Mouse (Mus musculus): ENCODE data around the gene Vcam1. TPM values are rescaled to one million over a fixed set of nuclear protein-coding genes. Genes with fewer than 3 reads are reported as not detected.

Vcam1 gene
- total RNA-seq, 1 experiment, result 0.27 TPM

DNA sequence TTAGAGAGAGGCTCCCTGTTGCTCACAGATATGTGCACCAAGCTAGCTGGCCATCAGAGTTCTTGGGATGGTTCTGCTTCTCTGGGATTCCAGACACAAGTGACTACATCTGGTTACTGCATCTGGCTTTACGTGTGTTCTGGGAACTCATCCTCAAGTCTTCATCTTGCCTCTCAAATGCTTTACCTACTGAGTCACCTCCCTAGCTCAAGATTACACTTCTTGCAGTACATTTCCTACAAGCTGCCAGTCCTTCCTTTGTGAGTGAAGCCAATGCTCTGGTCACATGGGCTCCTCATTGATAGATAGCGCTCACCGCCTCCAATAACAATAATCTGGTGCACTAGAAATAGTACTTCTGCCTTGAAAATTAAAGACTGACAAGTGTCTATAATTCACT lies 11.7 kb upstream of the Vcam1 start:
- in situ Hi-C loops (cut with MboI; ENCODE audit: low sequenced_read_pairs in 2 of 2, unreplicated experiment in 2 of 2), result no loop called here
- Histone ChIP-seq H3K9me3 (ENCODE audit: control insufficient read depth, insufficient read depth, low read depth, low read length) (no peaks in the 10 kb centered on the region), H3K27ac (ENCODE audit: insufficient read depth, low read depth, low read length, poor library complexity, severe bottlenecking) (no peak overlapping the region), H3K4me1 (ENCODE audit: control insufficient read depth in 2 of 2, insufficient read depth in 2 of 2, low read length in 2 of 2, poor library complexity in 1 of 2) (no peaks in the 10 kb centered on the region), H3K4me3 (ENCODE audit: insufficient read depth in 1 of 2, low read depth in 1 of 2, low read length in 2 of 2, poor library complexity in 1 of 2, severe bottlenecking in 1 of 2) (no peak overlapping the region), H3K9ac (ENCODE audit: insufficient read depth, low read depth, low read length, poor library complexity, severe bottlenecking) (no peak overlapping the region), H3K36me3 (ENCODE audit: control insufficient read depth, insufficient read depth, low read length, poor library complexity, severe bottlenecking) (no peaks in the 10 kb centered on the region)
- TF ChIP-seq ZC3H11A (IDR thresholded peaks at IDR 0.05; ENCODE audit: borderline replicate concordance, low read depth, low read length), result no peak
- TF ChIP-seq MAFK (IDR thresholded peaks at IDR 0.05; ENCODE audit: insufficient read depth, low read depth, low read length), result no peak
- no peak for TF ChIP-seq HCFC1 (IDR thresholded peaks at IDR 0.05; ENCODE audit: borderline replicate concordance, insufficient read depth, low read length)
- no peak for TF ChIP-seq CHD2 (IDR thresholded peaks at IDR 0.05; ENCODE audit: low read depth, low read length)
- TF ChIP-seq ZNF384 (IDR thresholded peaks at IDR 0.05; ENCODE audit: low read depth, low read length), result no peak
- DNase-seq (ENCODE audit: low read depth, low spot score), result no peak

DNA sequence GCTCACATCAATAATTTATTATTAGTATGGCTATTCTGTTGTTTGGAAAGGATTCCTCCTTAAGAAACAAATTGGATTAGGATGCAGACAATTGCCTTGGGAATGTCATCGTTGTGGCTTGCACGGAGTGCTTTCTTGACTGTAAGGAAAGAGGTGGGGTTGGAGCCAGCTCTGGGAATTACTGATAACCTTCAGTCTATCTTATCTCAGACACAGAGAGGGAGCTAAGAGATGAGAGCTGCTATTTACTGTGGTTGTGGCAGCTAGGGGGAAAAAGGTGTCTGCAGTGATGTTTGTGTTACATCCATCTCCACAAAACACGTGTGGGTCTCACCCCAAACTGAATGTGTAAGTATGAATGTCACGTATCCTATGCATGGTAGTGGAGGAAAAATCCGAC lies 9.5 kb upstream of the Vcam1 start:
- Histone ChIP-seq H3K36me3 (ENCODE audit: control insufficient read depth, insufficient read depth, low read length, poor library complexity, severe bottlenecking) (no peaks in the 10 kb centered on the region), H3K4me3 (ENCODE audit: insufficient read depth in 1 of 2, low read depth in 1 of 2, low read length in 2 of 2, poor library complexity in 1 of 2, severe bottlenecking in 1 of 2) (no peak overlapping the region), H3K9me3 (ENCODE audit: control insufficient read depth, insufficient read depth, low read depth, low read length) (no peaks in the 10 kb centered on the region), H3K9ac (ENCODE audit: insufficient read depth, low read depth, low read length, poor library complexity, severe bottlenecking) (no peak overlapping the region), H3K27ac (ENCODE audit: insufficient read depth, low read depth, low read length, poor library complexity, severe bottlenecking) (no peak overlapping the region), H3K4me1 (ENCODE audit: control insufficient read depth in 2 of 2, insufficient read depth in 2 of 2, low read length in 2 of 2, poor library complexity in 1 of 2) (no peaks in the 10 kb centered on the region)
- in situ Hi-C loops (cut with MboI; ENCODE audit: low sequenced_read_pairs in 2 of 2, unreplicated experiment in 2 of 2), result no loop called here
- TF ChIP-seq CHD2 (IDR thresholded peaks at IDR 0.05; ENCODE audit: low read depth, low read length) (no peak), HCFC1 (IDR thresholded peaks at IDR 0.05; ENCODE audit: borderline replicate concordance, insufficient read depth, low read length) (no peak), MAFK (IDR thresholded peaks at IDR 0.05; ENCODE audit: insufficient read depth, low read depth, low read length) (no peak), ZNF384 (IDR thresholded peaks at IDR 0.05; ENCODE audit: low read depth, low read length) (no peak), ZC3H11A (IDR thresholded peaks at IDR 0.05; ENCODE audit: borderline replicate concordance, low read depth, low read length) (no peak)
- no peak for DNase-seq (ENCODE audit: low read depth, low spot score)

- in situ Hi-C loops (cut with MboI; ENCODE audit: low sequenced_read_pairs in 2 of 2, unreplicated experiment in 2 of 2), result no loop called here
- no peaks in the 10 kb centered on the region for H3K9me3 ChIP-seq (ENCODE audit: control insufficient read depth, insufficient read depth, low read depth, low read length)
- no peaks in the 10 kb centered on the region for H3K36me3 ChIP-seq (ENCODE audit: control insufficient read depth, insufficient read depth, low read length, poor library complexity, severe bottlenecking)
- no peak for DNase-seq (ENCODE audit: low read depth, low spot score)
- no peak overlapping the region for H3K9ac ChIP-seq (ENCODE audit: insufficient read depth, low read depth, low read length, poor library complexity, severe bottlenecking)
- no peaks in the 10 kb centered on the region for H3K4me1 ChIP-seq (ENCODE audit: control insufficient read depth in 2 of 2, insufficient read depth in 2 of 2, low read length in 2 of 2, poor library complexity in 1 of 2)
- TF ChIP-seq ZC3H11A (IDR thresholded peaks at IDR 0.05; ENCODE audit: borderline replicate concordance, low read depth, low read length) (no peak), MAFK (IDR thresholded peaks at IDR 0.05; ENCODE audit: insufficient read depth, low read depth, low read length) (no peak), CHD2 (IDR thresholded peaks at IDR 0.05; ENCODE audit: low read depth, low read length) (no peak)
- no peak overlapping the region for H3K4me3 ChIP-seq (ENCODE audit: insufficient read depth in 1 of 2, low read depth in 1 of 2, low read length in 2 of 2, poor library complexity in 1 of 2, severe bottlenecking in 1 of 2)
- H3K27ac ChIP-seq (ENCODE audit: insufficient read depth, low read depth, low read length, poor library complexity, severe bottlenecking), result no peak overlapping the region
Observed at GRCm38 (mm10) chr3:116138081-116138480, 8.6 kb upstream of the Vcam1 start.

- Histone ChIP-seq H3K27ac (ENCODE audit: insufficient read depth, low read depth, low read length, poor library complexity, severe bottlenecking) (no peak overlapping the region), H3K36me3 (ENCODE audit: control insufficient read depth, insufficient read depth, low read length, poor library complexity, severe bottlenecking) (no peaks in the 10 kb centered on the region), H3K4me3 (ENCODE audit: insufficient read depth in 1 of 2, low read depth in 1 of 2, low read length in 2 of 2, poor library complexity in 1 of 2, severe bottlenecking in 1 of 2) (no peak overlapping the region), H3K9ac (ENCODE audit: insufficient read depth, low read depth, low read length, poor library complexity, severe bottlenecking) (no peak overlapping the region), H3K9me3 (ENCODE audit: control insufficient read depth, insufficient read depth, low read depth, low read length) (no peaks in the 10 kb centered on the region), H3K4me1 (ENCODE audit: control insufficient read depth in 2 of 2, insufficient read depth in 2 of 2, low read length in 2 of 2, poor library complexity in 1 of 2) (no peaks in the 10 kb centered on the region)
- no peak for DNase-seq (ENCODE audit: low read depth, low spot score)
- TF ChIP-seq ZC3H11A (IDR thresholded peaks at IDR 0.05; ENCODE audit: borderline replicate concordance, low read depth, low read length) (no peak), CHD2 (IDR thresholded peaks at IDR 0.05; ENCODE audit: low read depth, low read length) (no peak), ZNF384 (IDR thresholded peaks at IDR 0.05; ENCODE audit: low read depth, low read length) (no peak), HCFC1 (IDR thresholded peaks at IDR 0.05; ENCODE audit: borderline replicate concordance, insufficient read depth, low read length) (no peak), MAFK (IDR thresholded peaks at IDR 0.05; ENCODE audit: insufficient read depth, low read depth, low read length) (no peak)
- in situ Hi-C loops (cut with MboI; ENCODE audit: low sequenced_read_pairs in 2 of 2, unreplicated experiment in 2 of 2), result no loop called here
Observed at GRCm38 (mm10) chr3:116133363-116133762, 3.9 kb upstream of the Vcam1 start.

- H3K9ac ChIP-seq (ENCODE audit: insufficient read depth, low read depth, low read length, poor library complexity, severe bottlenecking), result no peak overlapping the region
- H3K4me1 ChIP-seq (ENCODE audit: control insufficient read depth in 2 of 2, insufficient read depth in 2 of 2, low read length in 2 of 2, poor library complexity in 1 of 2), result no peaks in the 10 kb centered on the region
- H3K27ac ChIP-seq (ENCODE audit: insufficient read depth, low read depth, low read length, poor library complexity, severe bottlenecking), result no peak overlapping the region
- no peak for DNase-seq (ENCODE audit: low read depth, low spot score)
- H3K36me3 ChIP-seq (ENCODE audit: control insufficient read depth, insufficient read depth, low read length, poor library complexity, severe bottlenecking), result no peaks in the 10 kb centered on the region
- TF ChIP-seq HCFC1 (IDR thresholded peaks at IDR 0.05; ENCODE audit: borderline replicate concordance, insufficient read depth, low read length) (no peak), MAFK (IDR thresholded peaks at IDR 0.05; ENCODE audit: insufficient read depth, low read depth, low read length) (no peak), ZNF384 (IDR thresholded peaks at IDR 0.05; ENCODE audit: low read depth, low read length) (no peak), CHD2 (IDR thresholded peaks at IDR 0.05; ENCODE audit: low read depth, low read length) (no peak), ZC3H11A (IDR thresholded peaks at IDR 0.05; ENCODE audit: borderline replicate concordance, low read depth, low read length) (no peak)
- in situ Hi-C loops (cut with MboI; ENCODE audit: low sequenced_read_pairs in 2 of 2, unreplicated experiment in 2 of 2), result no loop called here
- no peaks in the 10 kb centered on the region for H3K9me3 ChIP-seq (ENCODE audit: control insufficient read depth, insufficient read depth, low read depth, low read length)
- H3K4me3 ChIP-seq (ENCODE audit: insufficient read depth in 1 of 2, low read depth in 1 of 2, low read length in 2 of 2, poor library complexity in 1 of 2, severe bottlenecking in 1 of 2), result no peak overlapping the region
Observed at GRCm38 (mm10) chr3:116130711-116131110, 1.2 kb upstream of the Vcam1 start.
